Mouse (Mus musculus): ENCODE results near the gene BC030500. TPM values are rescaled to one million over a fixed set of nuclear protein-coding genes. Genes with fewer than 3 reads are reported as not detected.

Gene BC030500
- polyA plus RNA-seq (2015; fragmentation: Nextera tagmentation; extraction: Ambion mirVana) = 0.13 and 0.15 TPM in 2 replicates

GRCm38 (mm10) chr8:58911677-58912076 is at the start of gene BC030500:
Gene BC030500 (plus strand): TSS chr8:58911755.

GRCm38 (mm10) chr8:58912196-58912839 is 763 bp downstream of the BC030500 start, which contains the start of gene Galntl6:
Gene Galntl6 (minus strand): TSS chr8:58912640.

Other genes with a start within 250 kb of the BC030500 start
- gene Galntl6, start 885 bp downstream of the BC030500 start, polyA plus RNA-seq (2015; fragmentation: Nextera tagmentation; extraction: Ambion mirVana) = 0.07 and 0.13 TPM in 2 replicates